Mouse (Mus musculus) bone marrow, adult 2 months (tissue): ENCODE data around the gene Zfp287.

Experiments
- CTCF ChIP-seq: fragments of 200-500 bp; IDR thresholded peaks from 2 replicates; pipeline ENCODE4 v1.5.1; 2011; ENCODE audit warnings: low read length, control low read depth; ENCODE audit not compliant: control insufficient read depth, insufficient read depth
- POLR2A ChIP-seq: fragments of 200-500 bp; IDR thresholded peaks from 2 replicates; pipeline ENCODE4 v1.6.1; 2011; ENCODE audit warnings: low read depth, mild to moderate bottlenecking, control low read depth, low read length, borderline replicate concordance; ENCODE audit not compliant: control insufficient read depth

DNA sequence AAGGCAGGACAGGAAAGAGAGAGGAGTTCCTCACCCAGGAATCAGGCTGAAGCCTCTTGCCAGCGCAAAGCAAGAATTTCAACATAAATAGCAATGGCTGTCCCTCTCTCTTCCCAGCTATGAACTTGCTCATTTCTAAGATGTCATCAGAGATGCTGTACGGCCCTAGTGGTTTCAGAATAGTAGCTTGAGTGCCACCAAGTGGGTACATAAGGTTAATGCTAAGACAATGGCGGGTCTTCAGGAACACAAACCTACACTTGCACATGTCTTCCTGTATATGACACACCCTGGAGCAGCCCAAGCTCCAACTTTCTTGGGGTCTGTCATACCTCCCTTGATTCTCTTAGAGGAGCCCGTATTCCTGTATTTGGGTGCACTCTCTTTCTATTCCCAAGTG is 32.0 kb downstream of the Zfp287 start:
- no peak for TF ChIP-seq CTCF
- TF ChIP-seq POLR2A = no peak
